ENCODE assay signal across 10 mouse cellular contexts in genomic region chr16:6479616-6480410, GRCm38 (mm10).
DNase-seq lines count a peak whose midpoint lies in the region; ATAC-seq and TF ChIP-seq lines count a peak whose summit lies in the region.
"Had no signal": no experiment of that assay in that cellular context is flagged by ENCODE, and none has a peak within 500 bp of the region (broad histone marks: within the 10 kb centered on the region; RNA-seq: fewer than 3 reads in every experiment).

No protein-coding gene starts in this region.

- H3K27me3 ChIP-seq in midbrain, embryonic 11.5 days (ENCODE audit: control insufficient read depth, insufficient read depth, low read length): no peaks in the 10 kb centered on the region
- no peaks in the 10 kb centered on the region for H3K27me3 ChIP-seq in midbrain, embryonic 10.5 days (ENCODE audit: low read depth, poor library complexity, severe bottlenecking)
- H3K27me3 ChIP-seq in forebrain, postnatal 0 days (ENCODE audit: insufficient read depth, low read length): no peaks in the 10 kb centered on the region
- H3K27me3 ChIP-seq: limb, embryonic 15.5 days had no signal

- H3K9ac ChIP-seq in midbrain, embryonic 11.5 days (ENCODE audit: low read length): no peak overlapping the region
- no peak overlapping the region for H3K9ac ChIP-seq in forebrain, postnatal 0 days
- H3K9ac ChIP-seq: limb, embryonic 15.5 days had no signal

- peak; percentile 71 for ATAC-seq in midbrain, embryonic 11.5 days (ENCODE audit: low FRiP score)
- ATAC-seq in forebrain, postnatal 0 days: peak; percentile 65

- no peak for TF ChIP-seq CTCF in forebrain, postnatal 0 days (IDR thresholded peaks at IDR 0.05; ENCODE audit: low read depth)

- H3K27ac ChIP-seq in midbrain, embryonic 11.5 days (ENCODE audit: low read depth, low read length): no peak overlapping the region
- no peak overlapping the region for H3K27ac ChIP-seq in midbrain, embryonic 10.5 days (replicated peaks)
- peak overlapping the region; percentile 46 for H3K27ac ChIP-seq in forebrain, postnatal 0 days (ENCODE audit: low read depth, low read length)
- H3K27ac ChIP-seq: kidney, postnatal 0 days; limb, embryonic 15.5 days had no signal

- H3K4me2 ChIP-seq in midbrain, embryonic 11.5 days: no peak overlapping the region
- no peak overlapping the region for H3K4me2 ChIP-seq in forebrain, postnatal 0 days (ENCODE audit: low read depth)
- H3K4me2 ChIP-seq: limb, embryonic 15.5 days had no signal

- no peak overlapping the region for H3K4me3 ChIP-seq in midbrain, embryonic 11.5 days (ENCODE audit: low read depth, low read length)
- no peak overlapping the region for H3K4me3 ChIP-seq in midbrain, embryonic 10.5 days
- H3K4me3 ChIP-seq in forebrain, postnatal 0 days (ENCODE audit: low read depth, low read length): no peak overlapping the region
- H3K4me3 ChIP-seq: limb, embryonic 15.5 days had no signal

- no peaks in the 10 kb centered on the region for H3K36me3 ChIP-seq in midbrain, embryonic 11.5 days (ENCODE audit: control insufficient read depth, insufficient read depth, low read length)
- H3K36me3 ChIP-seq in midbrain, embryonic 10.5 days: no peaks in the 10 kb centered on the region
- no peaks in the 10 kb centered on the region for H3K36me3 ChIP-seq in forebrain, postnatal 0 days (ENCODE audit: insufficient read depth)
- H3K36me3 ChIP-seq: limb, embryonic 15.5 days had no signal

- DNase-seq in embryo, embryonic 10.5 days (ENCODE audit: low spot score): peak; percentile 8
- DNase-seq in embryo, embryonic 10 days (ENCODE audit: low spot score): no peak
- peak; percentile 89 for DNase-seq in midbrain, embryonic 11.5 days (ENCODE audit: low spot score, missing footprints)
- no peak for DNase-seq in midbrain, embryonic 10.5 days (ENCODE audit: low spot score)
- peak; percentile 56 for DNase-seq in forebrain, postnatal 0 days
- peak; percentile 52 for DNase-seq in retina, postnatal 1 day
- DNase-seq in urinary bladder, postnatal 4 days (ENCODE audit: low spot score in 2 of 2): no peak
- no peak for DNase-seq in ovary, adult 18-20 months (ENCODE audit: low spot score)

- WGBS in midbrain, embryonic 11.5 days: 30% methylated on average over 3 of the region's 3 CpGs
- WGBS in midbrain, embryonic 10.5 days: 26% methylated on average over 3 of the region's 3 CpGs
- WGBS in forebrain, postnatal 0 days: 10% methylated on average over 3 of the region's 3 CpGs

- no peaks in the 10 kb centered on the region for H3K9me3 ChIP-seq in midbrain, embryonic 11.5 days (ENCODE audit: control insufficient read depth, low read length)
- H3K9me3 ChIP-seq in midbrain, embryonic 10.5 days (replicated peaks): no peaks in the 10 kb centered on the region
- H3K9me3 ChIP-seq in forebrain, postnatal 0 days (ENCODE audit: low read length): no peaks in the 10 kb centered on the region
- H3K9me3 ChIP-seq: limb, embryonic 15.5 days had no signal

- peaks cover 4% of the 10 kb centered on the region; the same call in 1 of the 2 replicates for H3K4me1 ChIP-seq in midbrain, embryonic 11.5 days (ENCODE audit: control insufficient read depth, insufficient read depth, low read length)
- H3K4me1 ChIP-seq in midbrain, embryonic 10.5 days: peaks cover 8% of the 10 kb centered on the region
- peaks cover 12% of the 10 kb centered on the region for H3K4me1 ChIP-seq in forebrain, postnatal 0 days (ENCODE audit: insufficient read depth)
- H3K4me1 ChIP-seq: limb, embryonic 15.5 days had no signal

Comparison
In these comparisons a context has a peak if more than half of its experiments do, and no peak if none do; other contexts are left out.
1. DNase-seq: peak in embryo, embryonic 10.5 days (single experiment), midbrain, embryonic 11.5 days (single experiment), forebrain, postnatal 0 days (single experiment) and retina, postnatal 1 day (single experiment); none in embryo, embryonic 10 days (single experiment), midbrain, embryonic 10.5 days (single experiment), urinary bladder, postnatal 4 days (0 of 2) and ovary, adult 18-20 months (single experiment).